Mouse (Mus musculus) MEL (cell line): ENCODE measurements around the gene Gripap1. TPM values are rescaled to one million over a fixed set of nuclear protein-coding genes. Genes with fewer than 3 reads are reported as not detected.

Experiments
- DNase-seq: peaks from one replicate; pipeline ENCODE4 v3.0.0; 2011; ENCODE audit warnings: low read depth, low spot score
- H3K27ac ChIP-seq: 2 replicates; pipeline ENCODE4 v1.5.1; 2012; ENCODE audit warnings: low read depth, mild to moderate bottlenecking, control low read depth, low read length, moderate library complexity; ENCODE audit not compliant: control insufficient read depth
- H3K27me3 ChIP-seq, 2 experiments: fragments of 150-350 bp in 1 of 2; sonication (generic) in 1 of 2; 2 replicates each; pipeline ENCODE4 v1.6.1; 2012; ENCODE audit warnings: low read length in 2 of 2, mild to moderate bottlenecking in 2 of 2, improper control_type of control experiment in 1 of 2, moderate library complexity in 1 of 2; ENCODE audit not compliant: insufficient read depth in 2 of 2, control insufficient read depth in 1 of 2
- H3K36me3 ChIP-seq, 2 experiments: 2 replicates each; pipeline ENCODE4 v1.6.1; 2012 to 2014; ENCODE audit warnings: low read length in 2 of 2, improper control_type of control experiment in 1 of 2, inconsistent platforms in 1 of 2, mild to moderate bottlenecking in 1 of 2; ENCODE audit not compliant: insufficient read depth in 2 of 2, control insufficient read depth in 1 of 2
- H3K4me1 ChIP-seq, 2 experiments: fragments of 150-350 bp in 1 of 2; sonication (generic) in 1 of 2; 2 replicates each; pipeline ENCODE4 v1.6.1; 2012; ENCODE audit warnings: low read length in 2 of 2, improper control_type of control experiment in 1 of 2, mild to moderate bottlenecking in 1 of 2; ENCODE audit not compliant: insufficient read depth in 2 of 2, control insufficient read depth in 1 of 2
- H3K4me3 ChIP-seq, 2 experiments: fragments of 150-350 bp in 1 of 2; sonication (generic) in 1 of 2; 2 replicates each; pipeline ENCODE4 v1.5.1; 2012; ENCODE audit warnings: low read depth in 2 of 2, low read length in 2 of 2, mild to moderate bottlenecking in 2 of 2, moderate library complexity in 2 of 2, control low read depth in 1 of 2, improper control_type of control experiment in 1 of 2; ENCODE audit not compliant: control insufficient read depth in 1 of 2, insufficient read depth in 1 of 2
- H3K79me2 ChIP-seq: 2 replicates; pipeline ENCODE4 v1.6.1; 2012; ENCODE audit warnings: mild to moderate bottlenecking, low read length, moderate library complexity; ENCODE audit not compliant: control insufficient read depth, poor library complexity, insufficient read depth
- H3K9ac ChIP-seq: 2 replicates; pipeline ENCODE4 v1.6.1; 2012; ENCODE audit warnings: low read depth, mild to moderate bottlenecking, control low read depth, low read length, moderate library complexity; ENCODE audit not compliant: control insufficient read depth, poor library complexity, severe bottlenecking
- H3K9me3 ChIP-seq: fragments of 150-350 bp; sonication (generic); replicated peaks from 2 replicates; pipeline ENCODE4 v1.6.1; 2012; ENCODE audit warnings: mild to moderate bottlenecking, low read length, improper control_type of control experiment, moderate library complexity; ENCODE audit not compliant: insufficient read depth
- BHLHE40 ChIP-seq: IDR thresholded peaks from 2 replicates; pipeline ENCODE4 v1.6.1; 2012; ENCODE audit warnings: low read depth, mild to moderate bottlenecking, inconsistent platforms, low read length, improper control_type of control experiment, borderline replicate concordance
- CTCF ChIP-seq, 3 experiments: IDR thresholded peaks in 2 of 3; conservative IDR thresholded peaks in 1 of 3; 2 replicates each; pipeline ENCODE4 v1.5.1; 2011 to 2012; ENCODE audit warnings: low read length in 3 of 3, low read depth in 2 of 3, mild to moderate bottlenecking in 2 of 3, improper control_type of control experiment in 1 of 3, inconsistent platforms in 1 of 3, mixed read lengths in 1 of 3, moderate library complexity in 1 of 3; ENCODE audit not compliant: control insufficient read depth in 1 of 3, insufficient read depth in 1 of 3, poor library complexity in 1 of 3, severe bottlenecking in 1 of 3
- E2F4 ChIP-seq: IDR thresholded peaks from 2 replicates; pipeline ENCODE4 v1.6.1; 2011; ENCODE audit warnings: low read depth, low read length, improper control_type of control experiment, borderline replicate concordance
- ELF1 ChIP-seq: IDR thresholded peaks from 2 replicates; pipeline ENCODE4 v1.6.1; 2014; ENCODE audit warnings: low read depth, mild to moderate bottlenecking, inconsistent platforms, low read length, improper control_type of control experiment, moderate library complexity
- EP300 ChIP-seq, 2 experiments: IDR thresholded peaks; 2 replicates each; pipeline ENCODE4 v1.6.1; 2011; ENCODE audit warnings: improper control_type of control experiment in 2 of 2, low read length in 2 of 2, low read depth in 1 of 2, mild to moderate bottlenecking in 1 of 2
- ETS1 ChIP-seq: IDR thresholded peaks from 2 replicates; pipeline ENCODE4 v1.6.1; 2012; ENCODE audit warnings: low read depth, mild to moderate bottlenecking, inconsistent platforms, low read length, improper control_type of control experiment, moderate library complexity
- GABPA ChIP-seq: IDR thresholded peaks from 2 replicates; pipeline ENCODE4 v1.6.1; 2012; ENCODE audit warnings: low read depth, mild to moderate bottlenecking, inconsistent platforms, low read length, improper control_type of control experiment, moderate library complexity
- JUND ChIP-seq: IDR thresholded peaks from 2 replicates; pipeline ENCODE4 v1.6.1; 2011; ENCODE audit warnings: low read depth, mild to moderate bottlenecking, improper control_type of control experiment, low read length
- KAT2A ChIP-seq: conservative IDR thresholded peaks from 2 replicates; pipeline ENCODE4 v1.6.1; 2012; ENCODE audit warnings: low read depth, low read length, improper control_type of control experiment, inconsistent platforms
- MAFK ChIP-seq: IDR thresholded peaks from 2 replicates; pipeline ENCODE4 v1.6.1; 2011; ENCODE audit warnings: low read depth, mild to moderate bottlenecking, low read length, improper control_type of control experiment, borderline replicate concordance
- MAX ChIP-seq: IDR thresholded peaks from 2 replicates; pipeline ENCODE4 v1.6.1; 2011; ENCODE audit warnings: low read length, improper control_type of control experiment
- MAZ ChIP-seq: IDR thresholded peaks from 2 replicates; pipeline ENCODE4 v1.6.1; 2012; ENCODE audit warnings: low read depth, mild to moderate bottlenecking, inconsistent platforms, low read length, improper control_type of control experiment
- MEF2A ChIP-seq: IDR thresholded peaks from 2 replicates; pipeline ENCODE4 v1.6.1; 2014; ENCODE audit warnings: low read depth, mild to moderate bottlenecking, inconsistent platforms, low read length, improper control_type of control experiment; ENCODE audit not compliant: poor library complexity, insufficient replicate concordance, severe bottlenecking; ENCODE audit errors: extremely low read depth
- MYC ChIP-seq: IDR thresholded peaks from 2 replicates; pipeline ENCODE4 v1.6.1; 2011; ENCODE audit warnings: low read depth, mild to moderate bottlenecking, low read length, improper control_type of control experiment, moderate library complexity
- NELFE ChIP-seq: IDR thresholded peaks from 2 replicates; pipeline ENCODE4 v1.6.1; 2011; ENCODE audit warnings: low read depth, low read length, improper control_type of control experiment
- POLR2AphosphoS2 ChIP-seq: IDR thresholded peaks from 2 replicates; pipeline ENCODE4 v1.6.1; 2011; ENCODE audit warnings: low read length, improper control_type of control experiment
- POLR2AphosphoS5 ChIP-seq: IDR thresholded peaks from 2 replicates; pipeline ENCODE4 v1.6.1; 2012; ENCODE audit warnings: low read depth, borderline replicate concordance, mild to moderate bottlenecking, inconsistent platforms, low read length, moderate library complexity, mixed read lengths
- RAD21 ChIP-seq: IDR thresholded peaks from 2 replicates; pipeline ENCODE4 v1.6.1; 2011; ENCODE audit warnings: mild to moderate bottlenecking, low read depth, low read length, improper control_type of control experiment
- RCOR1 ChIP-seq: IDR thresholded peaks from 2 replicates; pipeline ENCODE4 v1.6.1; 2012; ENCODE audit warnings: low read depth, mild to moderate bottlenecking, inconsistent platforms, low read length, improper control_type of control experiment
- TCF12 ChIP-seq: IDR thresholded peaks from 2 replicates; pipeline ENCODE4 v1.6.1; 2014; ENCODE audit warnings: low read depth, mild to moderate bottlenecking, inconsistent platforms, low read length, improper control_type of control experiment, moderate library complexity
- USF1 ChIP-seq: IDR thresholded peaks from 2 replicates; pipeline ENCODE4 v1.6.1; 2014; ENCODE audit warnings: low read depth, mild to moderate bottlenecking, inconsistent platforms, low read length, improper control_type of control experiment, moderate library complexity
- USF2 ChIP-seq, 2 experiments: IDR thresholded peaks; 2 replicates each; pipeline ENCODE4 v1.6.1; 2011 to 2012; ENCODE audit warnings: improper control_type of control experiment in 2 of 2, low read length in 2 of 2, borderline replicate concordance in 1 of 2, inconsistent platforms in 1 of 2, low read depth in 1 of 2, mild to moderate bottlenecking in 1 of 2; ENCODE audit not compliant: insufficient read depth in 1 of 2
- ZC3H11A ChIP-seq: IDR thresholded peaks from 2 replicates; pipeline ENCODE4 v1.6.1; 2012; ENCODE audit warnings: low read depth, mild to moderate bottlenecking, inconsistent platforms, low read length, improper control_type of control experiment
- ZKSCAN1 ChIP-seq: IDR thresholded peaks from 2 replicates; pipeline ENCODE4 v1.6.1; 2012; ENCODE audit warnings: low read depth, mild to moderate bottlenecking, inconsistent platforms, low read length, improper control_type of control experiment, moderate library complexity
- ZMIZ1 ChIP-seq: IDR thresholded peaks from 2 replicates; pipeline ENCODE4 v1.6.1; 2012; ENCODE audit warnings: low read depth, mild to moderate bottlenecking, inconsistent platforms, low read length, improper control_type of control experiment, moderate library complexity
- polyA plus RNA-seq, 2 experiments: library from polyadenylated mRNA; stranded (reverse) in 1 of 2; unstranded in 1 of 2; fragments of >175 nt in 1 of 2; fragments of >200 nt in 1 of 2; gene quantifications; 2 replicates each; pipeline versions ENCODE4 v1.2.1 to v1.2.4; 2012; ENCODE audit warnings: low replicate concordance in 2 of 2, low read depth in 1 of 2; ENCODE audit not compliant: insufficient read length in 2 of 2, insufficient read depth in 1 of 2, missing spikeins in 1 of 2
- total RNA-seq: library from RNA; depleted of rRNA; stranded (reverse); fragments of 300-350 nt; gene quantifications from 2 replicates; pipeline ENCODE4 v1.2.3, GENCODE M21; 2012

Gene Gripap1
- total and polyA plus RNA-seq, 3 experiments = 40.5 to 244 (median 84.6) TPM

DNA sequence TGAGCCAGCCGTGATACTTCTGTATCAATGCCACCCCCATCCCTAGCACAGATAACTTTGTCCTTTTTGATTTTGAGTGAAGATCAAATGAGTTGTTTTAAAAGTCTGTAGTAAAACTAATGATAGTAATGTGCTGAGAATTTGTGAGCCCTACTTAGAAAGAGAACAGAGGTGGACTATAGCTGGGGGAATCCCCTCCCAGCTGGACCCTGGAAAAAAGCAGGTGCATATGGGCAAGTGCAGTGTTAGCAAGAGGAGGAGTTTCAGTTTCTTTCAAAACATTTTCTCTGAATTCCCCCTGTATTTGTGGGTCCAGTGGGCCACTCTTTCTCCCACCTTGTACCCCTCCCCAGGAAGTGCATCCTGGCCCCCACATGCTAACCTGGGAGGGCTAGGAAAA is 73.6 kb downstream of the Gripap1 start:
- Histone ChIP-seq H3K9ac (no peak overlapping the region), H3K79me2 (peaks cover 25% of the 10 kb centered on the region), H3K4me3 (no peak overlapping the region), H3K4me1 (no peaks in the 10 kb centered on the region), H3K36me3 (peaks cover 3 to 15% of the 10 kb centered on the region in 2 experiments; a peak in 2 of 4 replicates), H3K27me3 (no peaks in the 10 kb centered on the region), H3K9me3 (no peaks in the 10 kb centered on the region), H3K27ac (no peak overlapping the region)
- TF ChIP-seq RAD21 = no peak
- TF ChIP-seq MEF2A = no peak
- TF ChIP-seq ZC3H11A = no peak
- no peak for TF ChIP-seq USF2 (IDR thresholded peaks at IDR 0.05; ENCODE audit: borderline replicate concordance in 1 of 2, insufficient read depth in 1 of 2, low read depth in 1 of 2, low read length in 2 of 2)
- TF ChIP-seq JUND = no peak
- no peak for TF ChIP-seq MAX
- no peak for TF ChIP-seq USF1
- no peak for TF ChIP-seq KAT2A
- TF ChIP-seq BHLHE40 = no peak
- TF ChIP-seq MAZ = no peak
- TF ChIP-seq GABPA = no peak
- TF ChIP-seq ELF1 = no peak
- TF ChIP-seq POLR2AphosphoS5 = no peak
- TF ChIP-seq TCF12 = no peak
- no peak for TF ChIP-seq ZKSCAN1
- TF ChIP-seq ZMIZ1 = no peak
- no peak for TF ChIP-seq NELFE
- no peak for TF ChIP-seq MAFK
- DNase-seq = no peak

DNA sequence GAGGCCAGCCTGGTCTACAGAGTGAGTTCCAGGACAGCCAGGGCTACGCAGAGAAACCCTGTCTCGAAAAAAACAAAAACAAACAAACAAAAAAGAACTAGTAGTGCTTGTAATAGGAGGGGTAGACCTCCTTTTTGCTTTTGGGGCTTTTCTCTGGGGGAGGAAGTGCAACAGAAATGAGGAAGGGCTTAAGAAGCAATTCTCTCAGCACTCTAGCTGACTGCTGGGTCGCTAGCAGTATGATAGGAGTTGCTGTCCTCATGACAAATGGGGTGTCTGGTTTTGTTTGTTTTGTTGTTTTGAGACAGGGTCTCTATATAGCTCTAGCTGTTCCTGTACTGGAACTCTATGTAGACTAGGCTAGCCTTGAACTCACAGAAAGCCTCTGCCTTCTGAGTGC is 75.0 kb downstream of the Gripap1 start:
- peaks cover 3 to 13% of the 10 kb centered on the region in 2 experiments; a peak in 2 of 4 replicates for H3K36me3 ChIP-seq

More for the DNA sequence above, 75.0 kb downstream of the Gripap1 start:
- H3K27me3 ChIP-seq = no peaks in the 10 kb centered on the region
- H3K27ac ChIP-seq = no peak overlapping the region
- TF ChIP-seq MEF2A (no peak), BHLHE40 (no peak), E2F4 (no peak), POLR2AphosphoS5 (no peak), POLR2AphosphoS2 (no peak), KAT2A (no peak), CTCF (IDR thresholded peaks at IDR 0.05 in 2 of 3, conservative IDR thresholded peaks at IDR 0.05 in 1 of 3; ENCODE audit: control insufficient read depth in 1 of 3, insufficient read depth in 1 of 3, low read depth in 2 of 3, low read length in 3 of 3, poor library complexity in 1 of 3, severe bottlenecking in 1 of 3) (no peak), EP300 (IDR thresholded peaks at IDR 0.05; ENCODE audit: low read depth in 1 of 2, low read length in 2 of 2) (no peak), NELFE (no peak), MYC (no peak), MAFK (no peak), RCOR1 (no peak), MAZ (no peak), ETS1 (no peak)
- H3K4me3 ChIP-seq = no peak overlapping the region
- peak; percentile 44 for DNase-seq
- no peaks in the 10 kb centered on the region for H3K9me3 ChIP-seq
- no peaks in the 10 kb centered on the region for H3K4me1 ChIP-seq
- H3K79me2 ChIP-seq = peaks cover 22% of the 10 kb centered on the region
- no peak overlapping the region for H3K9ac ChIP-seq
